Mouse (Mus musculus) embryo, embryonic 10 days (tissue): ENCODE measurements around the gene Sv2b.
"Not testable (repeated sequence)": the region's sequence is repeated elsewhere in the genome, so short reads cannot be mapped to it uniquely, and the experiment has no call there.

Source experiments
- DNase-seq: peaks from one replicate; pipeline ENCODE4 v3.0.0-alpha.2; 2015; ENCODE audit warnings: low spot score

The Sv2b gene

GRCm38 (mm10) chr7:75308457-75309312 lies at the start of gene Sv2b:
Sv2b (minus strand) TSS chr7:75309262.
- DNase-seq, result peak; percentile 43

GRCm38 (mm10) chr7:75358284-75358851 lies 49.3 kb upstream of the Sv2b start:
- DNase-seq, result no peak

GRCm38 (mm10) chr7:75355521-75355920 lies 46.5 kb upstream of the Sv2b start:
- DNase-seq, result no peak

- DNase-seq, result no peak
Measured at GRCm38 (mm10) chr7:75352777-75353374, 43.8 kb upstream of the Sv2b start.

GRCm38 (mm10) chr7:75350172-75350571 lies 41.1 kb upstream of the Sv2b start:
- no peak for DNase-seq

- peak; percentile 26 for DNase-seq
Measured at GRCm38 (mm10) chr7:75332311-75332710, 23.2 kb upstream of the Sv2b start.

- DNase-seq, result no peak
Measured at GRCm38 (mm10) chr7:75329740-75330142, 20.7 kb upstream of the Sv2b start.

GRCm38 (mm10) chr7:75328721-75329362 lies 19.8 kb upstream of the Sv2b start:
- DNase-seq, result no peak

- DNase-seq, result no peak
Measured at GRCm38 (mm10) chr7:75325273-75325672, 16.2 kb upstream of the Sv2b start.

- not testable (repeated sequence) for DNase-seq
Measured at GRCm38 (mm10) chr7:75322742-75323141, 13.7 kb upstream of the Sv2b start.

- no peak for DNase-seq
Measured at GRCm38 (mm10) chr7:75320009-75320408, 10.9 kb upstream of the Sv2b start.

- no peak for DNase-seq
Measured at GRCm38 (mm10) chr7:75318320-75318719, 9.3 kb upstream of the Sv2b start.

- DNase-seq, result no peak
Measured at GRCm38 (mm10) chr7:75314873-75315272, 5.8 kb upstream of the Sv2b start.

- DNase-seq, result no peak
Measured at GRCm38 (mm10) chr7:75309570-75309969, 508 bp upstream of the Sv2b start.

GRCm38 (mm10) chr7:75308140-75308456 lies 964 bp downstream of the Sv2b start:
- DNase-seq, result no peak

GRCm38 (mm10) chr7:75307570-75308087 lies 1.4 kb downstream of the Sv2b start:
- no peak for DNase-seq

GRCm38 (mm10) chr7:75305901-75306465 lies 3.1 kb downstream of the Sv2b start:
- no peak for DNase-seq

GRCm38 (mm10) chr7:75302523-75303215 lies 6.4 kb downstream of the Sv2b start:
- no peak for DNase-seq

GRCm38 (mm10) chr7:75299245-75299644 lies 9.8 kb downstream of the Sv2b start:
- no peak for DNase-seq

- peak; percentile 63 for DNase-seq
Measured at GRCm38 (mm10) chr7:75296688-75297119, 12.4 kb downstream of the Sv2b start.

GRCm38 (mm10) chr7:75295228-75295865 lies 13.7 kb downstream of the Sv2b start:
- no peak for DNase-seq
